Mouse (Mus musculus): Measurements from ENCODE around the gene Sphkap. TPM values are rescaled to one million over a fixed set of nuclear protein-coding genes. Genes with fewer than 3 reads are reported as not detected.

Gene Sphkap
- total RNA-seq, 1 experiment: 0.04 TPM

GRCm38 (mm10) chr1:83285866-83286265 lies 122.1 kb downstream of the Sphkap start:
- no peak for TF ChIP-seq HCFC1 (IDR thresholded peaks at IDR 0.05; ENCODE audit: borderline replicate concordance, insufficient read depth, low read length)
- no peak for TF ChIP-seq ZNF384 (IDR thresholded peaks at IDR 0.05; ENCODE audit: low read depth, low read length)
- TF ChIP-seq ZC3H11A (IDR thresholded peaks at IDR 0.05; ENCODE audit: borderline replicate concordance, low read depth, low read length): no peak
- TF ChIP-seq MAFK (IDR thresholded peaks at IDR 0.05; ENCODE audit: insufficient read depth, low read depth, low read length): no peak
- no peak for TF ChIP-seq CHD2 (IDR thresholded peaks at IDR 0.05; ENCODE audit: low read depth, low read length)
- in situ Hi-C loops (cut with MboI; ENCODE audit: low sequenced_read_pairs in 2 of 2, unreplicated experiment in 2 of 2): no loop called here
- DNase-seq (ENCODE audit: low read depth, low spot score): no peak
- Histone ChIP-seq H3K27ac (ENCODE audit: insufficient read depth, low read depth, low read length, poor library complexity, severe bottlenecking) (no peak overlapping the region), H3K9me3 (ENCODE audit: control insufficient read depth, insufficient read depth, low read depth, low read length) (no peaks in the 10 kb centered on the region), H3K4me3 (ENCODE audit: insufficient read depth in 1 of 2, low read depth in 1 of 2, low read length in 2 of 2, poor library complexity in 1 of 2, severe bottlenecking in 1 of 2) (no peak overlapping the region), H3K9ac (ENCODE audit: insufficient read depth, low read depth, low read length, poor library complexity, severe bottlenecking) (no peak overlapping the region), H3K36me3 (ENCODE audit: control insufficient read depth, insufficient read depth, low read length, poor library complexity, severe bottlenecking) (no peaks in the 10 kb centered on the region), H3K4me1 (ENCODE audit: control insufficient read depth in 2 of 2, insufficient read depth in 2 of 2, low read length in 2 of 2, poor library complexity in 1 of 2) (no peaks in the 10 kb centered on the region)

DNA sequence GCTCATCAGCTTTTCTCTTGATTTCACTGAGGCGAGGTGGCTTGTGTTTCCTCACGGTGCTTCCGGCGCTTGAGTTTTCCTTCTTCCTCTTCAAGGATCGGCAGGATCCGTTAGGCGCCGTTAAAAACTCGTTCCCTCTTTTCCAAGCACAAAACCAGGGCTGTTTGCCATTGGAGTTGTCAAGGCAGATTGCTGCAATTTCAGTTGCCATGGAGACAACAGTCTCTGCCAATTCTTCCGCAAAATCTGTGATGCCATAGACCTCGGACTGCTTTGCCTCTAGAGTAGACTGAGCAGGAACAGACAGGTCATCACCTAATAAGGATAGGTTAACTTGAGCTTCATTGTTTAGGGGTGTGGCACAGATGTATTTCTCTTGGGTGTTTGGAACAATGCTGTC lies 131.0 kb downstream of the Sphkap start:
- no peaks in the 10 kb centered on the region for H3K9me3 ChIP-seq (ENCODE audit: control insufficient read depth, insufficient read depth, low read depth, low read length)
- TF ChIP-seq HCFC1 (IDR thresholded peaks at IDR 0.05; ENCODE audit: borderline replicate concordance, insufficient read depth, low read length): no peak
- TF ChIP-seq ZNF384 (IDR thresholded peaks at IDR 0.05; ENCODE audit: low read depth, low read length): no peak
- TF ChIP-seq CHD2 (IDR thresholded peaks at IDR 0.05; ENCODE audit: low read depth, low read length): no peak
- TF ChIP-seq ZC3H11A (IDR thresholded peaks at IDR 0.05; ENCODE audit: borderline replicate concordance, low read depth, low read length): no peak
- TF ChIP-seq MAFK (IDR thresholded peaks at IDR 0.05; ENCODE audit: insufficient read depth, low read depth, low read length): no peak

DNA sequence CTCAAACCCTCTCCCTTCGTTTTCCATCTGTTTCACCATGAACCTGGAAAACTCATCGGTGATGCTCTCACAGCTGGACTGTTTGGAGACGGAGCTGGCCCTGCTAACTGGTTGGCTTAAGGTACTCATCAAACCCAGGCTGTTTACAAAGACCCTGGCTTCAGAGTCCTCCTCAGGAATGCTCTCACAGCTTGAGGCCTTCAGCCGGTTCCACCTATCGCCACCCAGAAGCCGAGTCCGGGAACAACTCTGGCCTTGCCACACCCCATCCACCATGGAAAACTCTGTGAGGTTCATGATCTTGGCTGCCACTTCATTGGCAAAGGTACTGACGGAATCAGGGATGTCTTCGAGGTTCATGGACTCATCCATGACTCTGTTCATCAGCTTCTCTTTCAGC lies 131.4 kb downstream of the Sphkap start:
- H3K27ac ChIP-seq (ENCODE audit: insufficient read depth, low read depth, low read length, poor library complexity, severe bottlenecking): no peak overlapping the region
- H3K9ac ChIP-seq (ENCODE audit: insufficient read depth, low read depth, low read length, poor library complexity, severe bottlenecking): no peak overlapping the region
- DNase-seq (ENCODE audit: low read depth, low spot score): no peak
- H3K4me1 ChIP-seq (ENCODE audit: control insufficient read depth in 2 of 2, insufficient read depth in 2 of 2, low read length in 2 of 2, poor library complexity in 1 of 2): no peaks in the 10 kb centered on the region
- no peaks in the 10 kb centered on the region for H3K36me3 ChIP-seq (ENCODE audit: control insufficient read depth, insufficient read depth, low read length, poor library complexity, severe bottlenecking)
- no peaks in the 10 kb centered on the region for H3K9me3 ChIP-seq (ENCODE audit: control insufficient read depth, insufficient read depth, low read depth, low read length)
- no peak overlapping the region for H3K4me3 ChIP-seq (ENCODE audit: insufficient read depth in 1 of 2, low read depth in 1 of 2, low read length in 2 of 2, poor library complexity in 1 of 2, severe bottlenecking in 1 of 2)
- in situ Hi-C loops (cut with MboI; ENCODE audit: low sequenced_read_pairs in 2 of 2, unreplicated experiment in 2 of 2): no loop called here
- no peak for TF ChIP-seq ZNF384 (IDR thresholded peaks at IDR 0.05; ENCODE audit: low read depth, low read length)
- no peak for TF ChIP-seq ZC3H11A (IDR thresholded peaks at IDR 0.05; ENCODE audit: borderline replicate concordance, low read depth, low read length)
- no peak for TF ChIP-seq HCFC1 (IDR thresholded peaks at IDR 0.05; ENCODE audit: borderline replicate concordance, insufficient read depth, low read length)
- TF ChIP-seq CHD2 (IDR thresholded peaks at IDR 0.05; ENCODE audit: low read depth, low read length): no peak
- TF ChIP-seq MAFK (IDR thresholded peaks at IDR 0.05; ENCODE audit: insufficient read depth, low read depth, low read length): no peak

More for the DNA sequence above, 131.0 kb downstream of the Sphkap start:
- no peak for DNase-seq (ENCODE audit: low read depth, low spot score)
- Histone ChIP-seq H3K9ac (ENCODE audit: insufficient read depth, low read depth, low read length, poor library complexity, severe bottlenecking) (no peak overlapping the region), H3K4me1 (ENCODE audit: control insufficient read depth in 2 of 2, insufficient read depth in 2 of 2, low read length in 2 of 2, poor library complexity in 1 of 2) (no peaks in the 10 kb centered on the region), H3K27ac (ENCODE audit: insufficient read depth, low read depth, low read length, poor library complexity, severe bottlenecking) (no peak overlapping the region), H3K4me3 (ENCODE audit: insufficient read depth in 1 of 2, low read depth in 1 of 2, low read length in 2 of 2, poor library complexity in 1 of 2, severe bottlenecking in 1 of 2) (no peak overlapping the region), H3K36me3 (ENCODE audit: control insufficient read depth, insufficient read depth, low read length, poor library complexity, severe bottlenecking) (no peaks in the 10 kb centered on the region)
- in situ Hi-C loops (cut with MboI; ENCODE audit: low sequenced_read_pairs in 2 of 2, unreplicated experiment in 2 of 2): no loop called here

- TF ChIP-seq CHD2 (IDR thresholded peaks at IDR 0.05; ENCODE audit: low read depth, low read length) (no peak), ZC3H11A (IDR thresholded peaks at IDR 0.05; ENCODE audit: borderline replicate concordance, low read depth, low read length) (no peak), ZNF384 (IDR thresholded peaks at IDR 0.05; ENCODE audit: low read depth, low read length) (no peak), HCFC1 (IDR thresholded peaks at IDR 0.05; ENCODE audit: borderline replicate concordance, insufficient read depth, low read length) (no peak), MAFK (IDR thresholded peaks at IDR 0.05; ENCODE audit: insufficient read depth, low read depth, low read length) (no peak)
- H3K27ac ChIP-seq (ENCODE audit: insufficient read depth, low read depth, low read length, poor library complexity, severe bottlenecking): no peak overlapping the region
- no peaks in the 10 kb centered on the region for H3K4me1 ChIP-seq (ENCODE audit: control insufficient read depth in 2 of 2, insufficient read depth in 2 of 2, low read length in 2 of 2, poor library complexity in 1 of 2)
- H3K9ac ChIP-seq (ENCODE audit: insufficient read depth, low read depth, low read length, poor library complexity, severe bottlenecking): no peak overlapping the region
- no peaks in the 10 kb centered on the region for H3K36me3 ChIP-seq (ENCODE audit: control insufficient read depth, insufficient read depth, low read length, poor library complexity, severe bottlenecking)
- no peaks in the 10 kb centered on the region for H3K9me3 ChIP-seq (ENCODE audit: control insufficient read depth, insufficient read depth, low read depth, low read length)
- in situ Hi-C loops (cut with MboI; ENCODE audit: low sequenced_read_pairs in 2 of 2, unreplicated experiment in 2 of 2): no loop called here
- no peak overlapping the region for H3K4me3 ChIP-seq (ENCODE audit: insufficient read depth in 1 of 2, low read depth in 1 of 2, low read length in 2 of 2, poor library complexity in 1 of 2, severe bottlenecking in 1 of 2)
- no peak for DNase-seq (ENCODE audit: low read depth, low spot score)
These were observed 156.3 kb downstream of the Sphkap start for GRCm38 (mm10) chr1:83251746-83252145.

- in situ Hi-C loops (cut with MboI; ENCODE audit: low sequenced_read_pairs in 2 of 2, unreplicated experiment in 2 of 2): no loop called here
- no peak for DNase-seq (ENCODE audit: low read depth, low spot score)
- H3K36me3 ChIP-seq (ENCODE audit: control insufficient read depth, insufficient read depth, low read length, poor library complexity, severe bottlenecking): no peaks in the 10 kb centered on the region
- TF ChIP-seq HCFC1 (IDR thresholded peaks at IDR 0.05; ENCODE audit: borderline replicate concordance, insufficient read depth, low read length) (no peak), MAFK (IDR thresholded peaks at IDR 0.05; ENCODE audit: insufficient read depth, low read depth, low read length) (no peak), ZNF384 (IDR thresholded peaks at IDR 0.05; ENCODE audit: low read depth, low read length) (no peak), ZC3H11A (IDR thresholded peaks at IDR 0.05; ENCODE audit: borderline replicate concordance, low read depth, low read length) (no peak), CHD2 (IDR thresholded peaks at IDR 0.05; ENCODE audit: low read depth, low read length) (no peak)
- H3K9ac ChIP-seq (ENCODE audit: insufficient read depth, low read depth, low read length, poor library complexity, severe bottlenecking): no peak overlapping the region
- no peaks in the 10 kb centered on the region for H3K9me3 ChIP-seq (ENCODE audit: control insufficient read depth, insufficient read depth, low read depth, low read length)
- no peak overlapping the region for H3K27ac ChIP-seq (ENCODE audit: insufficient read depth, low read depth, low read length, poor library complexity, severe bottlenecking)
- H3K4me3 ChIP-seq (ENCODE audit: insufficient read depth in 1 of 2, low read depth in 1 of 2, low read length in 2 of 2, poor library complexity in 1 of 2, severe bottlenecking in 1 of 2): no peak overlapping the region
- no peaks in the 10 kb centered on the region for H3K4me1 ChIP-seq (ENCODE audit: control insufficient read depth in 2 of 2, insufficient read depth in 2 of 2, low read length in 2 of 2, poor library complexity in 1 of 2)
These were observed 159.7 kb downstream of the Sphkap start for GRCm38 (mm10) chr1:83248235-83248746.

All from ES-E14 (cell line).